Mouse (Mus musculus): ENCODE data around the gene Pank3.
"Not testable (repeated sequence)": the region's sequence is repeated elsewhere in the genome, so short reads cannot be mapped to it uniquely, and the experiment has no call there.

The Pank3 gene

DNA sequence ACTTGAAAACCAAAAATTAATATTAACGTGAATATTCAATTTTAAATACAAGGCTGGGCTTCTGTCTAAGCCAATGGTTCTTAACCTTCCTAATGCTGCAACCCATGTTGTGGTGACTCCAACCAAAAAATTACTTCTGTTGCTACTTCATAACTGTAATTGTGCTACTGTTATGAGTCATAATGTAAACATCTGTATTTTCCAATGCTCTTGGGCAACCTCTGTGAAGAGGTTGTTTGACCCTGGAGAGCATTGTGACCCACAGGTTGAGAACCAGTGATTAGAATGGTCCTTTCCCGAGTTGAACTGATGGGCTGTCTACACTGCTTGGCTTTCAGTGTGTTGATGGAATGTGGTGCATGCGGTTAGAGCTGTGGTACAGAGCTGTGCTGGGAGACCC, 7.2 kb downstream of the Pank3 start:
- no peak for DNase-seq (ENCODE audit: low read depth, low spot score)

DNA sequence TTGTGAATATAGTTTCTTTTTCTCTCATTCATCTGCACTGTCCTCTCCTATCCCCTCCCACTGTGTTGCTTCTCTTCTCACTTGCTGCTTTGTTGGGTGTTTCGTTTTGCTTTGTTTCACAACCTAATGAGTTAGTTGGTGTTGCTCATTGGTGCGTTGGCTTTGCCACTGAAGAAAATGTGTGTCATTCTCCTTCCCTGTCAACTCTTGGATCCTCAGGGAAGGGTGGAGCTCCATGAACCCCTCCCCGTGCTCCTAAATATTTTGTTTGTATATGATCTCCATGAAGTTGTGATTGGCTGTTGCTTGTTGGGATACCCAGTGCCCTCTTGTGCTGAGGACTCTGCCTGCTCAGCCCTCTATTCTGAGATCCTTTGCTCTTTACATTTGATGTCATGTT, 11.1 kb downstream of the Pank3 start:
- no peak for DNase-seq (ENCODE audit: low read depth, low spot score)

DNA sequence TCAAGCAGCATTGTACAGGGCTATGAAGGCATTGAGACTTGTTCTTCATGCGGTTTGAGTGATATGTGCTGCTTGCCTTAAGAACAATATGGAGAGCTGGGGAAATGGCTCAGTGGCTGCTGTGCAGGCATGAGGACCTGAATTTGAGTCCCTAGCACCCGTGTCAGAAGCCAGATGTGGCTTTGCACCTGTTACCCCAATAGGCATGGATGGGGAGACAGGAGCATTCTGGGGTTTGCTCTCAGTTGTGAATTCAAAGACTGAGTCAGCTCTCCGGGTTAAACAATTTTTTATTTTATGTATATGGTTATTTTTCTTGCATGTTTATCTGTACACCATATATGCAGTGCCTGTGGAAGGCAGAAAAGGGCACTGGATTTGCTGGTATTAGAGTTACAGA, 13.2 kb downstream of the Pank3 start:
- DNase-seq (ENCODE audit: low read depth, low spot score), result no peak

DNA sequence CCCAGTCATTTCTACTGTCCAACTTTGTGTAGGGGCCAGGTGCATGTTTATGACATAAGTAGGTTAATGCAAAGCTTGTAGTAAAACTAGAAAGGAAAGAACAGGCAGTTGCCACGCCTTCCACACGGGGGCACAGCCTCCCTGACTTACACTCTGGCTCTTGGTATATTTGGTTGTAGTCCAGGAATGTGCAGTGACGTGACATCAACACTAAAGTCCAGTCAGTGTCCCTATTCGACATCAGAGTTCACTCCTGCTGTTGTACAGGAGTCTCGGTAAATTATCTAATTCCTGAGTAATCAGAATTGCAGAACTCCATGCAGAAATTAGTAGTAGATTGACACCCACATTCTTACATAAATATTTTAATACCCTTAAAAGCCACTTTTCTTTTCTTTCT, 13.8 kb downstream of the Pank3 start:
- DNase-seq (ENCODE audit: low read depth, low spot score), result no peak

DNA sequence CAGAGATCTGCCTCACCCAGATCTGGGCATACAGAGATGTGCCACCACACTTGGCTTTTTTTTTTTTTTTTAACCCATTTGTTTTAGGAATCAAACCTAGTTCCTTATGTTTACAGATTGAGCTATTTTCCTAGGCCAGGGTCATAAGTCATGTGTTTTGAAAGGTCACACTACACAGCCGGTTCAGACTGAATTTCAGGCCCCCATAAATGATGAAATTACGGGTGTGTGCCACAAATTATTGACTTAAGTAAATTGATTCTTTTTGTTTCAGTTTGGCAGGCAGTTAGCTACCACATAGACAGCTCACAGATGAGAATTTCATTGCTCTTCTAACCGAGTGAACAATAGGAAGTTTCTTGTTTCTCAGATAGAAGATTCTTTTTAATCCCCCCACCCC, 14.7 kb downstream of the Pank3 start:
- DNase-seq (ENCODE audit: low read depth, low spot score), result no peak

DNA sequence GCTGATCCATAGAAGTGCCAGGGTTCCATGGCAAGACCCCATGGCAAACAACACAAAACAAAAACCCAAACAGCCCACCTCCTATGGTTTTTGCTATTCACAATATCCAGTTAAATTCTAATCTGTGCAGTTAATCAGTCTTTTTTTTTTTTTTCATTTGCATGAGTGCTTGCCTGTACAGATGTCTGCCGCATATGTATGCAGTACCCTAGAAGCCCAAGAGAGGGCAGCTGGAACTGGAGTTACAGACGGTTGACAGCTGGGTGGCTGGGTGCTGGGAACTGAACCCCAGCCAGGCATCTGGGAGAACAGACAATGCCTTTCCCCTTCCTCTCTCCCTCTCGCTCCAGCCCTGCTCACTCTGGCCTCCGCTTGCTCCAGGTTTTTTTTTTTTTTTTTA, 15.3 kb downstream of the Pank3 start:
- no peak for DNase-seq (ENCODE audit: low read depth, low spot score)

DNA sequence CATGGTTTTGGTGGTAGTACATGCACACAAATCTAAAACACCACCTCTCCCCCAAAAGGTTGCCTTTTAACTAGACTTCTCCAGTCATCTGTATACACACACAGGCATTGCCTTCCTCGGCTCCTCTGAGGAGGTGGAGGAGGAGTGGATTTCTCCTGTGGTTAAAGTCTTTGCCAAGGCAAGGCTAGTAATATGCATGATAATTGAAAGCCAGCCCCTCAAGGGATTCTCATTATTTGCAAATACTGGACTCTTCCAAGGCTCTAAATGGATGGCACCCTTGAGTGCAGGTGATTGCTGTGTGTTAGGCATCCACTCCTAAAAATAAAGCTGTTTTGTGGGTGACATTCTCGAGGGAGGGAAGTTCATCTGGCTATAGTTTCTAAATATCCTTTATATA, 19.2 kb downstream of the Pank3 start:
- DNase-seq (ENCODE audit: low read depth, low spot score), result no peak

DNA sequence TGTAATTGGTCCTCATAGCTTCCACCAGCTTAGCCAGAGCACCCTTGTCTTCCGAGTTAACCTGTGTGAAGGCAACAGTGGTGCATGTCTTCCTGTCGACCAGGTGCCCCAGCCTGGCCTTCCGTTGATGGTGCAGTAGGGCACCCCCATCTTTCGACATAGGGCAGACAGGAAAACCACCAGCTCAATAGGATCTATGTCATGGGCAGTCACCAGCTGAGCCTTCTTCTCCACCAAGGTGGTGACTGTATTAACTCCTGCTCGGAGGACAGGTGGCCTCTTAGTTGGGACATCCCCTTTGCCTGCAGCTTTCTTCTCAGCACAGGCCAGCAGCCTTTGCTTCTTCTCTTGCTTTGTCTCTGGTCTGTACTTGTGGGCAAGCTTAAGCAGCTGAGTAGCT, 23.5 kb downstream of the Pank3 start:
- DNase-seq (ENCODE audit: low read depth, low spot score), result not testable (repeated sequence)

DNA sequence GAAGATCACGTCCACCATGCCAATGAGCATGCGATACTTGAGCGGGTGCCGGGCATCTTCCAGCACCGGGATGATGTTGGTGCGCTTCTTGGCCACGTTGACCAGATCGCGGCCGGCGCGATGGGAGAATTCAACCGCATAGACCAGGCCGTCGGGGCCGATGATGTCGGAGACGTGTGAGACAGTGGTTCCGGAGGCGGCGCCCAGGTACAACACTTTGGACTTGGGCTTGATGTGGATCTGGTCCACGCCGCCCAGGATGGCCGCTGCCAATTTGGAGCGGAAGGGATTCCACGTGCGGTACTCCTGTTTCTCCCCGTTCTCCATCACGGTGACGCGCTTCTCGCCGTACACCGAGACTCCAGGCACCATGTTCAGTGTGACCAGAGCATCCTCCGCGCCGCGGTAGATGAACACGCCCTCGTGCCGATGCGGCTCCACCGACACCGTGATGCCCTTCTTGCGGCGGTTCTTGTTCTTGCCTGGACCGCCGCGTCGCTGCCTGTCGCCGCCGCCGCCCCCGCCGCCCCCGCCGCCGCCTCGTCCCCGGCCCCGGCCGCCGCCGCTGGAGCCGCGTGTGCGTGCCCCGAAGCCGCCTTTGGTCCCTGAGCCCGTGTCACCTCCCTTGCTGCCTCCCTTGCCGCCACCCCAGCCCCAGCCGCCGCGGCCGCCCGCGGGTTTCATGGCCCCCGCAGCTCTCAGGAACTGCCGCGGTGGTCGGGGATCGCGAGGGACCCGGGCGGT, 28.6 kb downstream of the Pank3 start:
- no peak for DNase-seq (ENCODE audit: low read depth, low spot score)

DNA sequence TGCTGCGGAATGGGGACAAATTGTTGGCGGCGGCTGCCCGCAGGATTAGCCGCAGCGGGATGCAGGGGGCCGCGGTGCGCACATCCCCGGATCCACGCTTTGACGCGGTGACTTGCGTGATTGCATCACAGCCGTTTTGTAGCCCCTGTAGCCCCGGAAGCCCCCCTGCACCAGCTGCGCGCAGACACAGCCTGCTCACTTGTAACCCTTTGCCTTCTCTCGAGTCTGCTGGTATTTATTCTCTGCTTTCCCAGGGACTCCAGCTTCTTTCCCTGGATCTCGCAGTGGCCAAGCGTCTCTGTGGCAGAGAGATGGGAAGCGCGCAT, 29.2 kb downstream of the Pank3 start:
- DNase-seq (ENCODE audit: low read depth, low spot score), result no peak

DNA sequence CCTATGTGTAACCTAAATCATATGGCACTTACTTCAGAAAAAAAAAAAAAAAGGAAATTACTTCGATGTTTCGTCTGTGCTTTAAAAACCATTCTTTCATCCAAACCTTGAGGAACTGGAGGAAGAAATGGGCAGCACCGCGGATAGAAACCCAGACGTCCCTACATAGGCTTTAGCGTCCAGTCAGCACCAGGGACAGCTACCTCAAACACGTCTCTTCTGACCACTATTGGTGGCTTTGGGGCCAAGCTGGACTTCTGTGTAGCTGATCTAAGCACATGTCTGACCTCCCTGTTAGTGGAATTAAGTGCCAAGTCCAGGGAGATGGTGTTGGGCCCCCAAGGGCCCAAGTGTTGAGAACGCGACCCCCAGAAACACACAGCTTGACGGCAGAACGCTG, 29.6 kb downstream of the Pank3 start, which contains the start of gene Fbll1:
Gene Fbll1, minus strand, starts transcription at position 11 of the 400 bp plus-strand sequence.
- DNase-seq (ENCODE audit: low read depth, low spot score), result no peak

DNA sequence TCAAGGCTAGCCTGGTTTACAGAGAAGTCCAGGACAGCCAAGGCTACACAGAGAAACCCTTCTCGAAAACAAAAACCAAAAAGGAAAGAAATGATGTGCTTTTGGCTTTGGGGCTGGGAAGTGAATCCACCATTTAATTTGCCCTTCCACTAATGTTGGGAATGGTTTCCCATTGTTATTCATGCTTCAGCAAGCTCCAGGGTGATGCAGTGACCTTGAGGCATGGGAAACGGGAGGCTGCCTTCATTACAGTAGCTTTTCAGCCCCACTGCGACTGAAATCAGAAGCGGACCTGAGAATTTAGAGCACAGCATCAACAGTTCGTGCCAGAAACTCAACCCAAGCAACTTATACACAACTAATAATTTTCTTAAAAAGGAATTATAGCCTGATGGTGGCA, 32.0 kb downstream of the Pank3 start:
- DNase-seq (ENCODE audit: low read depth, low spot score), result no peak

DNA sequence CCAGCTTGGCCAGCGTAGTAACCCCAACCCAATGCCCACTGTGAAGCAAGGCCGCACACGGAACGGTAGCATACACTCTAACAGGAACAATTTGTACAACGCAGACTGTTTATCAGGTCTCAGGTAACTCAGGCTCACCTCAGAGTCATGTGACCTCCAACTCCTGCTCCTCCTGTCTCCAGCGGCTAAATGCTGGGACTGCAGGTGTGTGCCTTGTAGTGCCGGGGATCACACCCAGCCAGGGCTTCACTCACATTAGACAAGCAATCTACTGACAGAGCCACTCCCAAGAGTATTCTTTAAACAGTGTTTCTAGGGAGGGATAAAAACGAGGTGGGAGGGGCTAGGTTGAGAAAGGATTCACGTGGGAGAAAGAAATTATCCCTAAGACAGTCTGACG, 42.2 kb downstream of the Pank3 start:
- no peak for DNase-seq (ENCODE audit: low read depth, low spot score)

DNA sequence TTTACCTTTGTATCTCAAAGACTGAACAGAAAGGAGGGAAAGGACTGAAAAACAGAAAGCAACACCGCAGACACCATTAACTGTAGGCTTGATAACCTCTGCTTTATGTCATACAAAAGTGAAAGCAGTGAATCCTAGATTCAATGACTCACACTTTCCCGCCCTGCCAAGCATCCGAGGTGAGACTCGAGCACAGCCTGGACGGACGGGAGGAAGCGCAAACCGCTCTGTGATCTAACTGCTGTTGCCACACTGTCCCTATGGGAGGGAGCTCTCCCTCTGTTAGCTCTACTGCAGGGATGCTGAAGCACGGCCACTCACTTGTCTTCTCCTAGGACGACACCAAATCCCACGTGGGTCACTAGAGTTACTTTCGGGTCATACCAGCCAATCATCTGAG, 47.0 kb downstream of the Pank3 start:
- no peak for DNase-seq (ENCODE audit: low read depth, low spot score)

DNA sequence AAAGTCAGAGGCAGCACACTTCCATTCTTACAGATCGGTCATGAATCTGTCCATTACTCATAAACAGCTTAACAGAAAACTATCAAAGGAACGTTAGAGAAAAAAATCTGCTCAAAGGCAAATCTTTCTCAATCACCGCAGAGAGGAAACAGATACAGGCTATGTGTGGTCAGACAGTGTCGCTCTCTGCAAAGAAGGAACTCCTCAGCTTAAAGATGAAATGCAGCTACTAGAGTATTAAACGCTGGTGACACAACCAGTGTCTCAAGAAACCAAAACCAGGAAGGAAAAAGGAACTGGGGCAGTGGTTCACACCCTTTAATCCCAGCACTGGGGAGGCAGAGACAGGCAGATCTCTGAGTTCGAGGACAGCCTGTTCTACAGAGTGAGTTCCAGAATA, 58.4 kb downstream of the Pank3 start:
- DNase-seq (ENCODE audit: low read depth, low spot score), result no peak

DNA sequence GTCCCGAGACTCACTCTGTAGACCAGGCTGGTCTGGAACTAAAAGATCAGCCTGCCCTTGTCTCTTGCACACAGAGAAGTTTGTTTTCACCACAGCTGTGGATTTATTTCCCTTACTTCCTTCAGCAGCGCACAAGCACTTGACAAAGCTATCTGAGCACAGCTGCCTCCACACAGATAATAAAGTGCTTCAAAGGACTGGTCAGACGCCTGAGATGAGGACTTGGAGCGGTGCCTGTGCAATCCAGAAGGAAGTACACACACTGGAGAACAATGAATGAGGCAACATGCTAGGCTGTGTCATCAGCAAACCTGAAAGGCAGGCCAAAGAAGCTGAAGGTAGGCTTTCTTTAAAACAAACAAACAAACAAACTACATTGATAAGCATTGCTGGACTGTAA, 62.9 kb downstream of the Pank3 start:
- no peak for DNase-seq (ENCODE audit: low read depth, low spot score)

DNA sequence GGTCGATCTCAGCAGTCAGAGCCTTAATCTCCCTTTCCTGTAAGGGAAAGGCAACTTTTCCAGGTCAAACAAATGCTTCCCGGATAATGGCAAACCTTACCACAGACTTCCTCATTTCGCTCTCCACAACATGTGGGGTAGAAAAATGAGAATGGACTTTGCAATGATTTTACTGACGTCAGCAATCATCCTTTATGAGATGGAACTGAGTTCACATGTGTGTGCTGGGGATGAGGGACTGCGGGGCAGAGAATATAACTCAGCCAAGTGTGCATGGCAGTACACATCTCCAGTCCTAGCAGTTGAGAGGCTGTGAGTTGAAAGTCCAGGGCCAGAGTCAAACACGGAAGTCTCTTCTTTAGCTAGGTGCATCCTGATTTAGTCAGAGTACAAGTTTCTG, 64.0 kb downstream of the Pank3 start:
- DNase-seq (ENCODE audit: low read depth, low spot score), result no peak

DNA sequence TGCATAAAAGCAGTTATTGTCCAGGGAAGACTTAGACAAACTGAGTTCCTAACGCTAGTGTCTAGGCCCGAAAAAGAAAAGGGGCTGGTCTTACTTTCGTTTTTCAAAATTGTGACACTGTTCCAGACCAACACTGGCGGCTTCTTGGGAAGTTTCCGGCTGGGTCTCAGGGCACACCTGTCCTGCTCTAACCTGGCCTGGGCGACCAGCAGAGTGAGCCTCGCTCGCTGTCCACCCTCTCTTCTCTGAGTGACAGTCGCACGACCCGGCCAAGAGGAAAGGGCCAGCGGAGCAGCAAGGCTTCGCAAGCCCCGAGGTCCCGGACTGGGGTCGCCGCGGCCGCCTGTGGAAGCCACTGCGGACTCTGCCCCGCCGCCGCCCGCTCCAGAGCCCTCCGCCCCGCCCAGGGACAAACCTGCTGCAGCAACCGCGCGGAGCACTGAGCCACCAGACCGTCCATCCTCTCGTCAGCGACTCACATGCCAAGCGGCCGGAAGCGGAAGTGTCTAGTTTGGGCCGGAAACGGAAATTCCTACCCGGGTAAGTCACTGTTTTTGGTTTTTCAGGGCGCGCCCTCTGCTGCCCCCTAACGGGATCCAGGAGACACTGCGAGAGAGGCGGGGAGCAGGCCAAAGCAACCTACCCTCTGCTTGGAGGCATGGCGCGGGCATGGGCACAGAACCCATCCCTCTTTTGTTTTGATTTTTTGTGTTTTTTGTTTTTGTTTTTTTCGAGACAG, 64.9 kb downstream of the Pank3 start, which contains the start of gene Rars:
Gene Rars, minus strand, starts transcription at position 485 of the 739 bp plus-strand sequence.
- DNase-seq (ENCODE audit: low read depth, low spot score), result peak; percentile 88

DNA sequence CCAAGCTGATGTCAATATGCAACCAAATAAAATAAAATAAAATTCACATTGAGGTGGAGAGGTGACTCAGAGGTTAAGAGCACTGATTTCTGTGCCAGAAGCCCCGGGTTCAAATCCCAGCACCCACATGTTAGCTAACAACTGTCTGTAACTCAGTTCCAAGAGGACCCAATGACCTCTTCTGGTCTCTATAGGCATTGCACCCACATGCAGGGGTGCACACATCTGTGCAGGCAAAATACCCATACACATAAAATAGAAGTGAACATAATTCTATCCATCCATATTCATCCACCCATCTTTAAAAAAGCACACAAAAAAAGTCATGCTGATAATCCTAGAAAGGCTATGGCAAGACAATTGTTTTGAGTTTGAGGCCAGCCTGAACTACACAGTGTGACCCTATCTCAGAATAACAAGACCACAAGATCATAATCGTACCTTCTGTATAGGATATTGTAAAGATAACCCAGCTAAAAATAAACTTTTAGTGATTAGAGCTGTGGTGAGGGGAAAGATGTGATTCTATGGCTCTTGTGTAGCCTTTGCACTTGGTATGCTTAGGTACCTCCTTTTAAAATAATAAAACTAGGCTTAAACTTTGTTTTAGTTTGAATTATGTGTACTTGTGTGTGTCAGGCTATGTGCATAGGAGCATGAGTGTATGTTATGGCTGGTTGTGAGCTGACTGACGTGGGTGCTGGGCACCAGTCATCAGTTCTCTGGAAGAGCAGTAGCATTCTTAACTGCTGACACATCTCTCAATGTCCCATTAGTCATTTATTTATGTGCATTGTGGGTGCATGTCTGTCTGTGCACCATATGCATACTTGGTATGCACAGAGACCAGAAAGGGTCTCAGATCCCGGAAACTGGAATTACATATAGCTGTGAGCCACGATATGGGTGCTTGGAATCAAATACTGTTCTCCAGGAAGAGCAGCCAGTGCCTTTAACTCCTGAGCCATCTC, 68.2 kb downstream of the Pank3 start:
- DNase-seq (ENCODE audit: low read depth, low spot score), result no peak

DNA sequence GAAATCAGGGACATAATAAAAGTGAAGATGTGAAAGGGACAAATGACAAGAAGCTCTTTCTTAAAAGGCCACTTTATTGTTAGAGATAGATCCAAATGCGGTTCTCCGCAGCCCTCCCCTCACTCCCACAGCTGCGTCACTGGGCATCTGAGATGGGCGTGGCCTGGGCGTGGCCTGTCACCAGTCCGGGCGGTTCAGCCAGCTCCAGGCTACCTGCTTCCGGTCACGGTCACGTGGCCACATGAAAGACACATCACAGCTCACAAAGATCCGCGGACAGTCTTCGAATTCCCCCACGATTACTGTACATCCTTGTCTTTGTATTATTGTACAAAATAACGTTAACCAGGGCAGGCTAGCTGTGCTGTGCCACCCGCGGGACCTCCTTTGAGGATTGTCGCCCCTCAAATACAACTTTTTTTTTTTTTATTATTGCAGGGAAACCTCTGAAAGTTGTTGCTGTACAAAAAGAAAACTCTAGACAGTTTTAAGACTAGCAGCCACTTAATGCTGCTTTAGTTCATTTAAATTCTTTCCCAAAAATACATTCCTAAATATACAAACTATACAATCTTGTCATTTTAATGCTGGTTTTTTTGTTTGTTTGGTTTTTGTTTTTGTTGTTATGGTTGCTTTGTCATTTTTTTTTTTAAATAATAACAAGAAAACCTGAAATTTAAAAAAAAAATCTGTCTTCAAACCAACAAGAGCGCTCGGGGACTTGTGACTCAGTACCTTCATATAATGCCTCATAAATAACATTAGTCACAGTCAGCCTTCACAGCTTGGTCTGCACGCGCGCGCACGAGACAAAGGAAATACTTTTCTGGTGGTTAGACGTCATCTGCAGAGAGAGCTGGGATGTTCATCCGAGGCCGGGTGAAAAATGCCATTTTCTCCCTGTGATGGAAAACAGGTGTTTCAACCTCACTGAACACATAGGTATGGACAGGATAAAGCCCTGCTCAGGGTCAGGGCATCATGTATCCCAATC, 69.4 kb downstream of the Pank3 start:
- DNase-seq (ENCODE audit: low read depth, low spot score), result peak; percentile 68

DNA sequence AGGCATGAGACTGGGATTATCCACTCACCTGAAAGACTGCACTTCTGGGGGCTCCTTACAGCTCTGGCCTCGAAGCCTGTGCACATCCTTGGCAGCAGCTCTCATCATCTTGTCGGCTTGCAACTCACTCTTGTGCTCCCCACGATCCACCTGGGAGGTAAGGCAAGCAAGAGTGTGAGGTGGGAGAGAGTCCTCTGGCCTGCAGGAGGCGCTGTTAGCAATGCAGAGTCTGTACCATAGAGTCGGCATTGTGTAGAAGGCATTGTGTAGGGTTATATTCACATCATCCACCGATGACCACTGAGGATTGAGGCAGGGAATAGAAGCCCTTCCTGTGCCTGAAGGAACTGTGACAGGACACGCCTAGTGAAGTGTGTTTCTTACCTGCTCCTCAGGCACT, 71.0 kb downstream of the Pank3 start:
- no peak for DNase-seq (ENCODE audit: low read depth, low spot score)

Data from c-Kit-negative CD71-positive TER-119-positive erythroid progenitor cells, embryonic 14.5 days (primary cell).